Mouse (Mus musculus) kidney, adult 11 months (tissue): ENCODE data around the gene Csad.
"Not testable (repeated sequence)": the region's sequence is repeated elsewhere in the genome, so short reads cannot be mapped to it uniquely, and the experiment has no call there.

Experiments used
- DNase-seq: peaks from one replicate; pipeline ENCODE4 v3.0.0; 2022

The Csad gene

GRCm38 (mm10) chr15:102156836-102157235 lies 47.7 kb downstream of the Csad start:
- DNase-seq, result no peak

- DNase-seq, result not testable (repeated sequence)
Observed at GRCm38 (mm10) chr15:102155006-102155405, 49.5 kb downstream of the Csad start.

- no peak for DNase-seq
Observed at GRCm38 (mm10) chr15:102152646-102153045, 51.9 kb downstream of the Csad start.

GRCm38 (mm10) chr15:102150301-102151135 lies 54.0 kb downstream of the Csad start, which contains the start of gene Soat2:
TSS of gene Soat2 (plus strand) at chr15:102150526.
- DNase-seq, result peak; percentile 27

GRCm38 (mm10) chr15:102149561-102149960 lies 55.0 kb downstream of the Csad start:
- DNase-seq, result peak; percentile 56

- no peak for DNase-seq
Observed at GRCm38 (mm10) chr15:102147674-102148402, 56.7 kb downstream of the Csad start.

- DNase-seq, result peak; percentile 34
Observed at GRCm38 (mm10) chr15:102146882-102147281, 57.6 kb downstream of the Csad start.

GRCm38 (mm10) chr15:102146089-102146488 lies 58.4 kb downstream of the Csad start:
- DNase-seq, result no peak

GRCm38 (mm10) chr15:102145330-102145729 lies 59.2 kb downstream of the Csad start:
- no peak for DNase-seq

GRCm38 (mm10) chr15:102144726-102145125 lies 59.8 kb downstream of the Csad start:
- no peak for DNase-seq

- DNase-seq, result no peak
Observed at GRCm38 (mm10) chr15:102144274-102144711, 60.2 kb downstream of the Csad start, which contains the start of gene Igfbp6. TSS of gene Igfbp6 (plus strand) at chr15:102144362.

- DNase-seq, result no peak
Observed at GRCm38 (mm10) chr15:102142914-102143912, 61.3 kb downstream of the Csad start.

GRCm38 (mm10) chr15:102141120-102141519 lies 63.4 kb downstream of the Csad start:
- DNase-seq, result no peak

GRCm38 (mm10) chr15:102136129-102136758 lies 68.3 kb downstream of the Csad start, which contains the start of gene Spryd3:
TSS of gene Spryd3 (minus strand) at chr15:102136234.
- DNase-seq, result peak; percentile 97

- DNase-seq, result no peak
Observed at GRCm38 (mm10) chr15:102135522-102136128, 68.9 kb downstream of the Csad start.

GRCm38 (mm10) chr15:102134709-102135108 lies 69.8 kb downstream of the Csad start:
- no peak for DNase-seq

- no peak for DNase-seq
Observed at GRCm38 (mm10) chr15:102133314-102133713, 71.2 kb downstream of the Csad start.
